Mouse (Mus musculus) G1E (cell line): ENCODE results near the gene Gm45753.

Source experiments
- CTCF ChIP-seq: IDR thresholded peaks from 2 replicates; pipeline ENCODE4 v1.5.1; 2012; ENCODE audit warnings: low read depth, low read length, inconsistent platforms, mixed read lengths
- GATA1 ChIP-seq: IDR thresholded peaks from 2 replicates; pipeline ENCODE4 v1.6.1; 2012; ENCODE audit warnings: borderline replicate concordance, low read length, inconsistent platforms, mixed read lengths
- POLR2AphosphoS5 ChIP-seq: IDR thresholded peaks from 2 replicates; pipeline ENCODE4 v1.6.1; 2012; ENCODE audit warnings: low read depth, low read length, inconsistent platforms; ENCODE audit not compliant: insufficient replicate concordance
- TAL1 ChIP-seq: conservative IDR thresholded peaks from 2 replicates; pipeline ENCODE4 v1.6.1; 2012; ENCODE audit warnings: low read depth, low read length, inconsistent platforms, mixed read lengths

DNA sequence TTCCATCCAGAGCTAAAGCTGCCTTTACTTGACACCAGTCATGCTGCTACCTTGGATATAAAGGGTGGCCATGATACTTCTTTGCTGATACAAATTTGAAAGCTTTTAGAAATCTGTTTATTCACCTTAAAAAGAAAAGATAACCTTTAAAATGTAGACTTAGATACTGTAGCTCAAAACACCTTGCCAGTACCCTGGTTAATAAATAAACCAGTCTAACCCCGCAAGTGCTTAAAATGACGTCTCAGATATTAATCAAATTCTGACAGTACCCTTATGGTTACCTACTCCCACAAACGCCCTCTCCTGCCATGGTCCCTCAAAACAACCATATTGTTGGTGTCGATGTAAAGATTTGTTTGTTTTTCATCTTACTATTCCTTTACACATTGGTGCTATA lies 15.9 kb upstream of the Gm45753 start:
- TF ChIP-seq CTCF: no peak
- no peak for TF ChIP-seq GATA1
- no peak for TF ChIP-seq POLR2AphosphoS5
- TF ChIP-seq TAL1: no peak
